Mouse (Mus musculus): ENCODE data around the gene Rps12. TPM values are rescaled to one million over a fixed set of nuclear protein-coding genes. Genes with fewer than 3 reads are reported as not detected.

The Rps12 gene
- polyA plus RNA-seq, 1 experiment from 2014 or later = 204 TPM

GRCm38 (mm10) chr10:23784121-23784520 lies 3.0 kb downstream of the Rps12 start:
- ATAC-seq (ENCODE audit: insufficient number of reproducible peaks, low FRiP score, low TSS enrichment, low read depth) = no peak
- H3K4me3 ChIP-seq (replicated peaks) = no peak overlapping the region
- 41% methylated on average over 2 of the region's 2 CpGs for WGBS
- peaks cover 31% of the 10 kb centered on the region for H3K36me3 ChIP-seq
- H3K27me3 ChIP-seq = no peaks in the 10 kb centered on the region
- no peak overlapping the region for H3K9ac ChIP-seq
- no peak overlapping the region for H3K4me2 ChIP-seq (replicated peaks)
- 0 out of 2 replicates have a peak overlapping the region, but pooled peaks have one; percentile 3 for H3K27ac ChIP-seq (replicated peaks)
- H3K9me3 ChIP-seq (replicated peaks) = no peaks in the 10 kb centered on the region
- peaks cover 29% of the 10 kb centered on the region for H3K4me1 ChIP-seq

- Histone ChIP-seq H3K4me1 (peaks cover 23% of the 10 kb centered on the region), H3K9ac (no peak overlapping the region), H3K27me3 (no peaks in the 10 kb centered on the region), H3K4me2 (replicated peaks) (no peak overlapping the region), H3K27ac (replicated peaks) (no peak overlapping the region), H3K36me3 (peaks cover 31% of the 10 kb centered on the region), H3K4me3 (replicated peaks) (no peak overlapping the region), H3K9me3 (replicated peaks) (no peaks in the 10 kb centered on the region)
- no peak for ATAC-seq (ENCODE audit: insufficient number of reproducible peaks, low FRiP score, low TSS enrichment, low read depth)
- 28% methylated on average over 2 of the region's 2 CpGs for WGBS
Measured at GRCm38 (mm10) chr10:23783493-23783884, 3.6 kb downstream of the Rps12 start.

GRCm38 (mm10) chr10:23782855-23783492 lies 4.1 kb downstream of the Rps12 start:
- Histone ChIP-seq H3K9ac (no peak overlapping the region), H3K4me2 (replicated peaks) (no peak overlapping the region), H3K36me3 (peaks cover 31% of the 10 kb centered on the region), H3K27me3 (no peaks in the 10 kb centered on the region), H3K9me3 (replicated peaks) (no peaks in the 10 kb centered on the region), H3K27ac (replicated peaks) (no peak overlapping the region), H3K4me1 (peaks cover 18% of the 10 kb centered on the region), H3K4me3 (replicated peaks) (no peak overlapping the region)
- ATAC-seq (ENCODE audit: insufficient number of reproducible peaks, low FRiP score, low TSS enrichment, low read depth) = no peak
- 35% methylated on average over 2 of the region's 2 CpGs for WGBS

DNA sequence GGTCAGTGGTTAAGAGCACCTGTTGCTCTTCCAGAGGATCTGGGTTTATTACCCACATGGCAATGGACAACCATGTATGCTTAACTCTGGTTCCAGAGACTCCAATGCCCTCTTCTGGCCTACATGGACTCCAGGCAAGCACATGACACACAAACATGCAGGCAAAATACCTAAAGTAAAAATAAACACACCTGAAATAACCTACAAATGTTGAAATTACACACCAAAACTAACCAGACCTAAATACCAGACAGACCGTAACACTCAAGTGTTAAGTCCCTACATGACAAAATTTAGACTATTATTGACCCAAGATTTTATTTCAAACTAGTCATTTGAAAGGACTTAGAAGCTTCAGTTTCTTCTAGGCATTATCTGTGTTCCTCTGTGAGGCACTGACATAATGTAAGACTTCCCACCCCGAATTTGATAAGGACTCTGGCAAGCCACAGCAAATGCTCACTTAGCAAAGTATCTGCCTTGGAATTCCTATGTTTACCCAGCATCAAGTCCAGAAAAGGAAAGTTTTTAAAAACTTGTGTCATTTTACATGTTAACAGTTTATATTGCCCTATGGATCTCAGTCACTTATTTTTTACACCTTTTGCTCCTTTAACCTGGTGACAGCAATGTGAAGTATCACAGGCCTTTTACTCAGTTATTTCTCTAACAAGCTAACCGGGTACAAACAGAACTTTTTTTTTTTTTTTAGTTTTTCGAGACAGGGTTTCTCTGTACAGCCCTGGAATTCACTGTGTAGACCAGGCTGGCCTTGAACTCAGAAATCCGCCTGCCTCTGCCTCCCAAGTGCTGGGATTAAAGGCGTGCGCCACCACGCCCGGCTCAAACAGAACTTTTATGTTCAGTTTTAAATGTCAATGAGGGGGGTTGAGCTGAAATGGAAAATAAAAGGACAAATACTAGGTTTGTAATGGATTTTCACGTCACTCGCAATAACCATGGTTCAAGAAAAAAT lies 5.0 kb downstream of the Rps12 start:
- Histone ChIP-seq H3K4me3 (replicated peaks) (no peak overlapping the region), H3K27ac (replicated peaks) (no peak overlapping the region), H3K36me3 (peaks cover 31% of the 10 kb centered on the region), H3K27me3 (no peaks in the 10 kb centered on the region), H3K4me1 (peaks cover 18% of the 10 kb centered on the region), H3K4me2 (replicated peaks) (no peak overlapping the region), H3K9ac (no peak overlapping the region), H3K9me3 (replicated peaks) (no peaks in the 10 kb centered on the region)
- 78% methylated on average over 11 of the region's 11 CpGs for WGBS
- ATAC-seq (ENCODE audit: insufficient number of reproducible peaks, low FRiP score, low TSS enrichment, low read depth) = no peak

DNA sequence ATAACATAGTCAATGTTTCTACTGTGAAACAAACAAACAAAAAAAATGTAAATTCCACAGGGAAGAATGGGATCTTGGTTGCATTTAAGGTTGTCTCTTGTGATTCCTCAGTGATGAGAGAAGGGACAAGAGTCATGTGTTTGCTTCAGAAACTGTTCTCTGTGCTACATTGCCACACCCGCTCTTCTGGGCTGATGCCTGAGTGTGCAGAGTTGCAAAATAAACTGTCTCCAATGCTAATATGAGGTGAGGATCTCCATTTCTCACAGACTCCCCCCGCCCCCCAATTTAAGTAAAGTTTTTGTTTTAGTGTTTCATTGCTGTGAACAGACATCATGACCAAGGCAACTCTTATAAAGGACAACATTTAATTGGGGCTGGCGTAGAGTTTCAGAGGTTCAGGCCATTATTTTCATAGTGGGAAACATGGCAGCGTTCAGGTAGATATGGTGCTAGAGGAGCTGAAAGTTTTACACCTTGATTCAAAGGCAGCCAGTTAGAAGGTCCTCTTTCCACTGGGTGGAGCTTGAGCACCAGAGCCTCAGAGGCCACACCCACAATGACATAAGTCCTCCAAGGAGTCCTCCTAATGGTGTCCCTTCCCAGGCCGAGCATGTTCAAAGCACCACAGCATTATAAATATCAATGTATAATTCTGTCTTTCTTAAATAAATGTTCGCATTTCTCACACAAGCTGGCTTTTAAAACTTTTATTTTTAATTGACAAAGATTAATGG lies 6.4 kb downstream of the Rps12 start:
- no peak overlapping the region for H3K4me3 ChIP-seq (replicated peaks)
- H3K36me3 ChIP-seq = peaks cover 28% of the 10 kb centered on the region
- no peak for ATAC-seq (ENCODE audit: insufficient number of reproducible peaks, low FRiP score, low TSS enrichment, low read depth)
- H3K4me2 ChIP-seq (replicated peaks) = no peak overlapping the region
- no peaks in the 10 kb centered on the region for H3K9me3 ChIP-seq (replicated peaks)
- H3K27ac ChIP-seq (replicated peaks) = no peak overlapping the region
- WGBS = 86% methylated on average over 6 of the region's 6 CpGs
- H3K4me1 ChIP-seq = peaks cover 12% of the 10 kb centered on the region
- no peaks in the 10 kb centered on the region for H3K27me3 ChIP-seq
- H3K9ac ChIP-seq = no peak overlapping the region

GRCm38 (mm10) chr10:23777288-23777945 lies 9.7 kb downstream of the Rps12 start:
- Histone ChIP-seq H3K4me2 (replicated peaks) (no peak overlapping the region), H3K27me3 (no peaks in the 10 kb centered on the region), H3K36me3 (no peaks in the 10 kb centered on the region), H3K4me1 (no peaks in the 10 kb centered on the region), H3K9ac (no peak overlapping the region), H3K27ac (replicated peaks) (no peak overlapping the region), H3K4me3 (replicated peaks) (no peak overlapping the region), H3K9me3 (replicated peaks) (no peaks in the 10 kb centered on the region)
- 31% methylated on average over 5 of the region's 5 CpGs for WGBS
- ATAC-seq (ENCODE audit: insufficient number of reproducible peaks, low FRiP score, low TSS enrichment, low read depth) = peak; percentile 73; the same call in 1 of the 2 replicates

DNA sequence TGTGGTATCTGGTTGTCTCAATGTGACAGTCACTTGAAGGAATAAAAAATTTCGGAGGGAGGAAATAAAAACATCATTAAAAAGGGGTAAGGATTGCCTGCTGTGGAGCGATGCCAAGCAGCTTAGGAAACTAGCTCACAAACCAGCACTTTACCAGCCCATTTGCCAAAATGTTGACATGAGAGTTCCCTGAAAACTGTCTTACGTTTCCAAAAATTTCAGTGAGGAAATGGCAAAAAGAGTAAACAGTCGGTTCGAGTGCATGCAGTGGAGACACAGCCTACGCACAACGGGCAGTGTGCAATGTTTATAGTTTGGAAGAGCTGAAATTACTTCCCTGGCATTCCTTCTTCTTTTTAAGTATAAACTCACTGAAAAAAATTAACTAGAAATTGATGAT lies 32.9 kb downstream of the Rps12 start:
- Histone ChIP-seq H3K4me3 (replicated peaks) (no peak overlapping the region), H3K4me2 (replicated peaks) (no peak overlapping the region), H3K27ac (replicated peaks) (peak overlapping the region; percentile 23; the same call in 1 of the 2 replicates), H3K9me3 (replicated peaks) (no peaks in the 10 kb centered on the region), H3K9ac (no peak overlapping the region), H3K4me1 (0 out of 2 replicates have a peak, but pooled peaks cover 3% of the 10 kb centered on the region), H3K36me3 (no peaks in the 10 kb centered on the region), H3K27me3 (no peaks in the 10 kb centered on the region)
- WGBS = 38% methylated on average over 7 of the region's 7 CpGs
- ATAC-seq (ENCODE audit: insufficient number of reproducible peaks, low FRiP score, low TSS enrichment, low read depth) = no peak

Other genes with a start within 250 kb of the Rps12 start
- 19.2 and 26.8 TPM in 2 replicates for gene Slc18b1, start 9.7 kb upstream of the Rps12 start, polyA plus RNA-seq (2015; fragmentation: Nextera tagmentation; extraction: Ambion mirVana)
- gene Vnn3, start 64.2 kb upstream of the Rps12 start, polyA plus RNA-seq (2015; fragmentation: Nextera tagmentation; extraction: Ambion mirVana) = 0.12 and 0.14 TPM in 2 replicates
- gene Vnn1, start 107.4 kb upstream of the Rps12 start, polyA plus RNA-seq (2015; fragmentation: Nextera tagmentation; extraction: Ambion mirVana) = 0.43 and 0.56 TPM in 2 replicates
- not detected in 2 replicates for gene Taar1, start 133.1 kb upstream of the Rps12 start, polyA plus RNA-seq (2015; fragmentation: Nextera tagmentation; extraction: Ambion mirVana)
- 0.50 and 0.75 TPM in 2 replicates for gene Taar2, start 151.3 kb upstream of the Rps12 start, polyA plus RNA-seq (2015; fragmentation: Nextera tagmentation; extraction: Ambion mirVana)
- gene Taar3, start 162.3 kb upstream of the Rps12 start, polyA plus RNA-seq (2015; fragmentation: Nextera tagmentation; extraction: Ambion mirVana) = not detected in 2 replicates
- gene Taar4, start 173.2 kb upstream of the Rps12 start, polyA plus RNA-seq (2015; fragmentation: Nextera tagmentation; extraction: Ambion mirVana) = not detected in 2 replicates
- not detected in 2 replicates for gene Taar5, start 183.4 kb upstream of the Rps12 start, polyA plus RNA-seq (2015; fragmentation: Nextera tagmentation; extraction: Ambion mirVana)
- gene Taar6, start 198.4 kb upstream of the Rps12 start, polyA plus RNA-seq (2015; fragmentation: Nextera tagmentation; extraction: Ambion mirVana) = not detected in 2 replicates
- not detected in 2 replicates for gene Taar7a, start 206.2 kb upstream of the Rps12 start, polyA plus RNA-seq (2015; fragmentation: Nextera tagmentation; extraction: Ambion mirVana)
- gene Taar7b, start 212.7 kb upstream of the Rps12 start, polyA plus RNA-seq (2015; fragmentation: Nextera tagmentation; extraction: Ambion mirVana) = 0.15 TPM in 1 of 2 replicates, not detected in the other
- gene Taar7d, start 239.9 kb upstream of the Rps12 start, polyA plus RNA-seq (2015; fragmentation: Nextera tagmentation; extraction: Ambion mirVana) = 0.27 and 0.37 TPM in 2 replicates

Data from embryonic facial prominence, embryonic 15.5 days (tissue).